Mouse (Mus musculus): ENCODE data around the gene Adcy9. TPM values are rescaled to one million over a fixed set of nuclear protein-coding genes. Genes with fewer than 3 reads are reported as not detected.

Gene Adcy9
- polyA plus RNA-seq, 1 experiment from 2014 or later, result 6.3 TPM

GRCm38 (mm10) chr16:4413301-4413700 lies 7.0 kb downstream of the Adcy9 start:
- no peak overlapping the region for H3K9ac ChIP-seq
- peaks cover 50% of the 10 kb centered on the region for H3K4me1 ChIP-seq (replicated peaks; ENCODE audit: control insufficient read depth, insufficient read depth, low read length)
- DNase-seq (ENCODE audit: low spot score) (no peak), ATAC-seq (ENCODE audit: low FRiP score) (no peak)
- H3K9me3 ChIP-seq (ENCODE audit: control insufficient read depth, low read length), result no peaks in the 10 kb centered on the region
- H3K4me2 ChIP-seq (replicated peaks), result no peak overlapping the region
- H3K27me3 ChIP-seq (ENCODE audit: control insufficient read depth, insufficient read depth, low read length), result peaks cover 6% of the 10 kb centered on the region; the same call in 1 of the 2 replicates
- H3K27ac ChIP-seq, result no peak overlapping the region
- 50% methylated on average over 14 of the region's 14 CpGs for WGBS
- H3K36me3 ChIP-seq (replicated peaks; ENCODE audit: control insufficient read depth, insufficient read depth), result no peaks in the 10 kb centered on the region; the same call in 1 of the 2 replicates
- H3K4me3 ChIP-seq (replicated peaks; ENCODE audit: low read length), result no peak overlapping the region

GRCm38 (mm10) chr16:4412298-4412697 lies 8.0 kb downstream of the Adcy9 start:
- H3K4me1 ChIP-seq (replicated peaks; ENCODE audit: control insufficient read depth, insufficient read depth, low read length), result peaks cover 40% of the 10 kb centered on the region
- H3K9ac ChIP-seq, result no peak overlapping the region
- ATAC-seq (ENCODE audit: low FRiP score), result no peak
- no peak overlapping the region for H3K4me2 ChIP-seq (replicated peaks)
- H3K9me3 ChIP-seq (ENCODE audit: control insufficient read depth, low read length), result no peaks in the 10 kb centered on the region
- no peak for DNase-seq (ENCODE audit: low spot score)
- H3K4me3 ChIP-seq (replicated peaks; ENCODE audit: low read length), result no peak overlapping the region
- H3K36me3 ChIP-seq (replicated peaks; ENCODE audit: control insufficient read depth, insufficient read depth), result no peaks in the 10 kb centered on the region
- H3K27me3 ChIP-seq (ENCODE audit: control insufficient read depth, insufficient read depth, low read length), result no peaks in the 10 kb centered on the region
- WGBS, result 92% methylated on average over 4 of the region's 4 CpGs
- H3K27ac ChIP-seq, result no peak overlapping the region

- no peak for ATAC-seq (ENCODE audit: low FRiP score)
- no peaks in the 10 kb centered on the region for H3K36me3 ChIP-seq (replicated peaks; ENCODE audit: control insufficient read depth, insufficient read depth)
- DNase-seq (ENCODE audit: low spot score), result no peak
- H3K4me1 ChIP-seq (replicated peaks; ENCODE audit: control insufficient read depth, insufficient read depth, low read length), result peaks cover 30% of the 10 kb centered on the region
- no peaks in the 10 kb centered on the region for H3K27me3 ChIP-seq (ENCODE audit: control insufficient read depth, insufficient read depth, low read length)
- H3K4me2 ChIP-seq (replicated peaks), result no peak overlapping the region
- no peak overlapping the region for H3K9ac ChIP-seq
- H3K9me3 ChIP-seq (ENCODE audit: control insufficient read depth, low read length), result no peaks in the 10 kb centered on the region
- H3K4me3 ChIP-seq (replicated peaks; ENCODE audit: low read length), result no peak overlapping the region
- no peak overlapping the region for H3K27ac ChIP-seq
- WGBS, result 53% methylated on average over 2 of the region's 2 CpGs
Observed at GRCm38 (mm10) chr16:4411296-4411695, 9.0 kb downstream of the Adcy9 start.

GRCm38 (mm10) chr16:4407536-4407935 lies 12.8 kb downstream of the Adcy9 start:
- ATAC-seq (ENCODE audit: low FRiP score), result no peak
- Histone ChIP-seq H3K9me3 (ENCODE audit: control insufficient read depth, low read length) (no peaks in the 10 kb centered on the region), H3K36me3 (replicated peaks; ENCODE audit: control insufficient read depth, insufficient read depth) (no peaks in the 10 kb centered on the region), H3K4me3 (replicated peaks; ENCODE audit: low read length) (no peak overlapping the region), H3K4me1 (replicated peaks; ENCODE audit: control insufficient read depth, insufficient read depth, low read length) (no peaks in the 10 kb centered on the region), H3K9ac (no peak overlapping the region), H3K4me2 (replicated peaks) (no peak overlapping the region), H3K27me3 (ENCODE audit: control insufficient read depth, insufficient read depth, low read length) (no peaks in the 10 kb centered on the region), H3K27ac (no peak overlapping the region)
- 77% methylated on average over 2 of the region's 2 CpGs for WGBS
- DNase-seq (ENCODE audit: low spot score), result no peak

- DNase-seq (ENCODE audit: low spot score) (no peak), ATAC-seq (ENCODE audit: low FRiP score) (no peak)
- no peak overlapping the region for H3K9ac ChIP-seq
- no peaks in the 10 kb centered on the region for H3K36me3 ChIP-seq (replicated peaks; ENCODE audit: control insufficient read depth, insufficient read depth)
- H3K4me2 ChIP-seq (replicated peaks), result no peak overlapping the region
- WGBS, result 79% methylated on average over 4 of the region's 4 CpGs
- no peak overlapping the region for H3K4me3 ChIP-seq (replicated peaks; ENCODE audit: low read length)
- H3K27me3 ChIP-seq (ENCODE audit: control insufficient read depth, insufficient read depth, low read length), result no peaks in the 10 kb centered on the region
- no peaks in the 10 kb centered on the region for H3K4me1 ChIP-seq (replicated peaks; ENCODE audit: control insufficient read depth, insufficient read depth, low read length)
- H3K9me3 ChIP-seq (ENCODE audit: control insufficient read depth, low read length), result no peaks in the 10 kb centered on the region
- H3K27ac ChIP-seq, result no peak overlapping the region
Observed at GRCm38 (mm10) chr16:4406706-4407105, 13.6 kb downstream of the Adcy9 start.

GRCm38 (mm10) chr16:4406047-4406586 lies 14.2 kb downstream of the Adcy9 start:
- H3K9me3 ChIP-seq (ENCODE audit: control insufficient read depth, low read length), result no peaks in the 10 kb centered on the region
- no peaks in the 10 kb centered on the region for H3K4me1 ChIP-seq (replicated peaks; ENCODE audit: control insufficient read depth, insufficient read depth, low read length)
- H3K36me3 ChIP-seq (replicated peaks; ENCODE audit: control insufficient read depth, insufficient read depth), result no peaks in the 10 kb centered on the region
- DNase-seq (ENCODE audit: low spot score) (no peak), ATAC-seq (ENCODE audit: low FRiP score) (no peak)
- no peak overlapping the region for H3K27ac ChIP-seq
- H3K9ac ChIP-seq, result no peak overlapping the region
- 90% methylated on average over 6 of the region's 6 CpGs for WGBS
- H3K4me3 ChIP-seq (replicated peaks; ENCODE audit: low read length), result no peak overlapping the region
- H3K4me2 ChIP-seq (replicated peaks), result no peak overlapping the region
- H3K27me3 ChIP-seq (ENCODE audit: control insufficient read depth, insufficient read depth, low read length), result no peaks in the 10 kb centered on the region

GRCm38 (mm10) chr16:4404933-4405761 lies 15.2 kb downstream of the Adcy9 start:
- 65% methylated on average over 8 of the region's 8 CpGs for WGBS
- no peaks in the 10 kb centered on the region for H3K4me1 ChIP-seq (replicated peaks; ENCODE audit: control insufficient read depth, insufficient read depth, low read length)
- H3K9ac ChIP-seq, result no peak overlapping the region

GRCm38 (mm10) chr16:4401109-4401508 lies 19.2 kb downstream of the Adcy9 start:
- ATAC-seq (ENCODE audit: low FRiP score), result no peak

More at GRCm38 (mm10) chr16:4404933-4405761, 15.2 kb downstream of the Adcy9 start:
- no peaks in the 10 kb centered on the region for H3K27me3 ChIP-seq (ENCODE audit: control insufficient read depth, insufficient read depth, low read length)
- H3K4me2 ChIP-seq (replicated peaks), result no peak overlapping the region
- H3K9me3 ChIP-seq (ENCODE audit: control insufficient read depth, low read length), result no peaks in the 10 kb centered on the region
- H3K4me3 ChIP-seq (replicated peaks; ENCODE audit: low read length), result no peak overlapping the region
- no peaks in the 10 kb centered on the region for H3K36me3 ChIP-seq (replicated peaks; ENCODE audit: control insufficient read depth, insufficient read depth)
- ATAC-seq (ENCODE audit: low FRiP score) (no peak), DNase-seq (ENCODE audit: low spot score) (no peak)
- no peak overlapping the region for H3K27ac ChIP-seq

GRCm38 (mm10) chr16:4399471-4400223 lies 20.7 kb downstream of the Adcy9 start:
- Histone ChIP-seq H3K4me1 (replicated peaks; ENCODE audit: control insufficient read depth, insufficient read depth, low read length) (no peaks in the 10 kb centered on the region), H3K9ac (no peak overlapping the region), H3K4me3 (replicated peaks; ENCODE audit: low read length) (no peak overlapping the region), H3K27ac (no peak overlapping the region), H3K27me3 (ENCODE audit: control insufficient read depth, insufficient read depth, low read length) (no peaks in the 10 kb centered on the region), H3K9me3 (ENCODE audit: control insufficient read depth, low read length) (no peaks in the 10 kb centered on the region), H3K4me2 (replicated peaks) (no peak overlapping the region), H3K36me3 (replicated peaks; ENCODE audit: control insufficient read depth, insufficient read depth) (no peaks in the 10 kb centered on the region)
- 87% methylated on average over 5 of the region's 5 CpGs for WGBS
- no peak for ATAC-seq (ENCODE audit: low FRiP score)
- no peak for DNase-seq (ENCODE audit: low spot score)

More at GRCm38 (mm10) chr16:4401109-4401508, 19.2 kb downstream of the Adcy9 start:
- no peaks in the 10 kb centered on the region for H3K36me3 ChIP-seq (replicated peaks; ENCODE audit: control insufficient read depth, insufficient read depth)
- no peak overlapping the region for H3K27ac ChIP-seq
- H3K9me3 ChIP-seq (ENCODE audit: control insufficient read depth, low read length), result no peaks in the 10 kb centered on the region
- no peaks in the 10 kb centered on the region for H3K27me3 ChIP-seq (ENCODE audit: control insufficient read depth, insufficient read depth, low read length)
- H3K4me3 ChIP-seq (replicated peaks; ENCODE audit: low read length), result no peak overlapping the region
- DNase-seq (ENCODE audit: low spot score), result no peak
- H3K4me1 ChIP-seq (replicated peaks; ENCODE audit: control insufficient read depth, insufficient read depth, low read length), result no peaks in the 10 kb centered on the region
- H3K9ac ChIP-seq, result no peak overlapping the region
- no peak overlapping the region for H3K4me2 ChIP-seq (replicated peaks)
- 64% methylated on average over 1 of the region's 1 CpGs for WGBS

Data from hindbrain, embryonic 14.5 days (tissue).